Mouse (Mus musculus): ENCODE measurements around the gene Zbed3.

GRCm38 (mm10) chr13:95348476-95348875 lies 25.1 kb downstream of the Zbed3 start:
- TF ChIP-seq CTCF (IDR thresholded peaks at IDR 0.05) = no peak
- no peak for TF ChIP-seq EP300 (IDR thresholded peaks at IDR 0.05)

Data from lung, postnatal 0 days (tissue).